Mouse (Mus musculus) gastrocnemius, postnatal 14 days (tissue): ENCODE data around the gene Ak9. TPM values are rescaled to one million over a fixed set of nuclear protein-coding genes. Genes with fewer than 3 reads are reported as not detected.

ENCODE experiments used
- DNase-seq: peaks from one replicate; pipeline ENCODE4 v3.0.0; 2021; ENCODE audit warnings: mixed read lengths
- intact Hi-C: fragments of 180-260 bp; cut with DNase I; formaldehyde crosslinking; loops from one replicate; pipeline ENCODE4 v1.15.1; 2025; ENCODE audit warnings: low total_unique reads
- total RNA-seq, 2 experiments: library from RNA; stranded (reverse); gene quantifications; 2 replicates each; pipeline ENCODE4 v1.2.3; 2021

The Ak9 gene
- total RNA-seq, 2 experiments from 2014 or later: not detected

- peak; percentile 58 for DNase-seq
- intact Hi-C loops: no loop called here
These were observed 130.8 kb downstream of the Ak9 start for GRCm38 (mm10) chr10:41434624-41435023.

GRCm38 (mm10) chr10:41435141-41435540, 131.4 kb downstream of the Ak9 start:
- no peak for DNase-seq
- intact Hi-C loops: no loop called here

- intact Hi-C loops: no loop called here
- no peak for DNase-seq
These were observed 144.4 kb downstream of the Ak9 start for GRCm38 (mm10) chr10:41448216-41448615.

- DNase-seq: no peak
- intact Hi-C loops: loop anchor here (10.0 kb wide), 1 partner anchor 55 kb away; no protein-coding TSS in a partner anchor
These were observed 145.9 kb downstream of the Ak9 start for GRCm38 (mm10) chr10:41449684-41450083.

GRCm38 (mm10) chr10:41450137-41450670, 146.4 kb downstream of the Ak9 start, which contains the start of gene Zbtb24:
TSS of gene Zbtb24 (plus strand) at chr10:41450383.
- intact Hi-C loops: loop anchor here (10.0 kb wide), 1 partner anchor 55 kb away; no protein-coding TSS in a partner anchor
- DNase-seq: peak; percentile 93

GRCm38 (mm10) chr10:41450780-41451522, 147.2 kb downstream of the Ak9 start:
- DNase-seq: no peak
- intact Hi-C loops: loop anchor here (10.0 kb wide), 1 partner anchor 54 kb away; no protein-coding TSS in a partner anchor

GRCm38 (mm10) chr10:41451656-41452055, 147.9 kb downstream of the Ak9 start:
- intact Hi-C loops: loop anchor here (10.0 kb wide), 1 partner anchor 53 kb away; no protein-coding TSS in a partner anchor
- no peak for DNase-seq

GRCm38 (mm10) chr10:41452791-41453190, 149.0 kb downstream of the Ak9 start:
- no peak for DNase-seq
- intact Hi-C loops: loop anchor here (10.0 kb wide), 1 partner anchor 52 kb away; no protein-coding TSS in a partner anchor

GRCm38 (mm10) chr10:41459990-41460389, 156.2 kb downstream of the Ak9 start:
- no peak for DNase-seq
- intact Hi-C loops: loop anchor here (10.0 kb wide), 1 partner anchor 45 kb away; no protein-coding TSS in a partner anchor

GRCm38 (mm10) chr10:41460501-41460900, 156.7 kb downstream of the Ak9 start:
- intact Hi-C loops: no loop called here
- DNase-seq: no peak

- no peak for DNase-seq
- intact Hi-C loops: no loop called here
These were observed 157.4 kb downstream of the Ak9 start for GRCm38 (mm10) chr10:41461057-41461722.

GRCm38 (mm10) chr10:41464401-41464955, 160.7 kb downstream of the Ak9 start:
- intact Hi-C loops: no loop called here
- no peak for DNase-seq

- intact Hi-C loops: no loop called here
These were observed 163.5 kb downstream of the Ak9 start for GRCm38 (mm10) chr10:41467325-41467724.

GRCm38 (mm10) chr10:41470693-41471092, 166.9 kb downstream of the Ak9 start:
- no peak for DNase-seq
- intact Hi-C loops: no loop called here

More at GRCm38 (mm10) chr10:41467325-41467724, 163.5 kb downstream of the Ak9 start:
- DNase-seq: no peak

GRCm38 (mm10) chr10:41472534-41472933, 168.8 kb downstream of the Ak9 start:
- DNase-seq: no peak
- intact Hi-C loops: no loop called here

- intact Hi-C loops: no loop called here
- DNase-seq: no peak
These were observed 169.2 kb downstream of the Ak9 start for GRCm38 (mm10) chr10:41472962-41473481.

- no peak for DNase-seq
- intact Hi-C loops: no loop called here
These were observed 170.1 kb downstream of the Ak9 start for GRCm38 (mm10) chr10:41473782-41474468.

- no peak for DNase-seq
- intact Hi-C loops: no loop called here
These were observed 171.2 kb downstream of the Ak9 start for GRCm38 (mm10) chr10:41474981-41475391.
